Mouse (Mus musculus) left cerebral cortex, postnatal 14 days (tissue): ENCODE results near the gene Tjp1. TPM values are rescaled to one million over a fixed set of nuclear protein-coding genes. Genes with fewer than 3 reads are reported as not detected.

ENCODE experiments used
- DNase-seq, 2 experiments: peaks; one replicate each; pipeline ENCODE4 v3.0.0; 2021 to 2022; ENCODE audit warnings: low spot score in 2 of 2, mixed read lengths in 1 of 2
- intact Hi-C: fragments of 180-260 bp; cut with DNase I; formaldehyde crosslinking; loops from one replicate; pipeline ENCODE4 v1.15.1; 2025
- total RNA-seq, 2 experiments: library from RNA; stranded (reverse); gene quantifications; 2 replicates each; pipeline ENCODE4 v1.2.3; 2021

Gene Tjp1
- total RNA-seq, 2 experiments from 2014 or later: 132 to 169 TPM

DNA sequence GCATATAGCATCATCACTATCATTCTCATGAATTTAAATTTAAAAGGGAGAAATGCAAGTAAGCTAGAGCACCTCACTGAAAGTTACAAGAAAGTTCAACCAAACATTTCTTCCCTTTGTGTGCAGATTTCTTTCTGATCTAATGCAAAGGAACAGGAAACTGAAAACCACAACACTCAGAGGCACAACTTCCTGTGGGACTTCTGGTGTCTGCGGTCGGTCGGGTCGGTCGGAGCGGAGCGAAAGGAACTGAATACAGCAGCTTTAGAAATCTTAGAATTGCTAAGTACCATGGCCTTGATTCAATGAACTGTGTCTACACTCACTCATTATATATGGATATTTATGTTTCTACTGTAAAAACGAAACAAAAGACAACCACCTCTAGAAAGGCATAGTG is 154.2 kb downstream of the Tjp1 start:
- intact Hi-C loops: loop anchor here (5.0 kb wide), 1 partner anchor 39 kb away; no protein-coding TSS in a partner anchor
- no peak for DNase-seq

GRCm38 (mm10) chr7:65371765-65372164 is 155.8 kb downstream of the Tjp1 start:
- intact Hi-C loops: loop anchor here (5.0 kb wide), 1 partner anchor 41 kb away; no protein-coding TSS in a partner anchor
- no peak for DNase-seq

DNA sequence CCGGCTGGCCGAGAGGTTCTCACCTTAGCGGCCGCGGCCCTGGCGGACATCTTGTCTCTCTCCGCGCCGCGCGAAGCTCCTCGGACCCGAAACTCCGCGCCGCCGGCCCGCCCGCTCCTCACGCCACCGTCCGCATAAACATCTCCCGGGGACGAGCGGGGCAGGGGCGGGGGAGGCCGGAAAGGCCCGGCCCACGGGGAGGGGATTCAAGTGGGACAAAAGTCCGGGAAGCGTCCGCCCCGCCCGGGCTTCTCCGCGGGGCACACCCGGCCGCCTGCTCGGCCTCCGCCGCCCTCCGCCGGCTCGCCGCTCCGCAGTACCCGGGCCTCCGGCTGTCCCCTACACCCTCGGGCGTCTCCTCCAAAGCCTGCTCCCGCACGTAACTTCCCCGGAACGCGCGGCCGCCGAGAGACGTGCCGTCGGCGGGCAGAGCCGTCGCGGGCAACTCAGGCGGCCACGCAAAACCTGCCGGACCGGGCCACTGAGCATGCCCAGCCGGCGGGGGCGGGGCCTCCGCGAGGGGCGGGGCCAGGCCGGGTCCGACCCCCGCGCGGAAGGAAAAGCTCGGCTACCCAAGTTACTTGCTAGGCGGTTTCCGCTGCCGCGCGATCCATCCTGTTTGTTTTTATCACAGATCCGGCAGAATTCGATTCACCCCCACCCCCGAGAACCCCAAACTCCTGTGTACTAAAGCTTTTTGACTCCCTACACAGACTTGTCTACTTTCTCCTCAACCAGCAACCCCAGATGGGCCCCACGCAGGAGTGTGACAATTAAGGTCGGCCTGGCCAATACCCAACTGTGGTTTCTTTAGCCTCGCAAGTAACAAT is 156.6 kb downstream of the Tjp1 start:
- intact Hi-C loops: loop anchor here (5.0 kb wide), 1 partner anchor 41 kb away; no protein-coding TSS in a partner anchor
- DNase-seq: peak; percentile 85 to 90

DNA sequence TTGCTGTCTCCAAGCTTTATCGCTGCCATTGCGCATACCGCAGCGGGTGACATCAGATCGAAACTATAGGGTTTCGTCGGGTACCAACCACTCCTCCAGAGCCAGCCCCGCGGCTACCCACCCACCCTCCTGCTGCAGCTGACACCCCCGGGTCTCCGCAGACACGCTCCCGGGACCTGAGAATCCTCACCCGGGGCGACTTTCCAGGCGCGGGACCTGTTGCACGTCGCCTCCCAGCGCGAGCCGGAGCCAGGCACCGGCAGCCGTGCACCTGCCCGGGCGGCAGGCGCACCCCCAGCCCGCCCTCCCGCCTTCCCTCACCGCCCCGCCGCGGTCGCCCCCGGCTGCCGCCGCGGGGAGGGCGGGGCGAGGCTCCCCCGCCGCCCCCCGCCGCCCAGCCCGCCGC is 157.2 kb downstream of the Tjp1 start:
- no peak for DNase-seq
- intact Hi-C loops: loop anchor here (5.0 kb wide), 1 partner anchor 42 kb away; no protein-coding TSS in a partner anchor

DNA sequence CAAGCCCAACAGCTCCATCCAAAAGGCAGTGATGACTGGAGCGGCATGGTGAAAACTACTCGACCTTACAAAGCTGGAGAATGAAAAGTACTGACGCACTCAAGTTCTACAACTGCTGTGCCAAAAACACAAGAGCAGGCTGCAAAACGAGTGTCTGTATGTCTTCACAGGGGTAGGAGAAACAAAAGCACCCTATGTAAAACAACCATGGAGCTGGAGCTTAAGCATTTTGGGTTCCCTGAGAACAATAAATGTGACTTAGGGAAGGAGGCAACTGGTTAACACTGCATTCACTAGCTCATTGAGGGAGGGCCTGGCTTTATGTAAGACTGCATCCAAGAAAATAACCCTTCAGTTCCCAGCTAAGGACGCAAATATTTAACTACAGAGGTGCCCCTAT is 158.5 kb downstream of the Tjp1 start:
- intact Hi-C loops: loop anchor here (5.0 kb wide), 1 partner anchor 138 kb away; no protein-coding TSS in a partner anchor
- DNase-seq: no peak

GRCm38 (mm10) chr7:65367386-65368245 is 160.0 kb downstream of the Tjp1 start:
- no peak for DNase-seq

GRCm38 (mm10) chr7:65366153-65366552 is 161.4 kb downstream of the Tjp1 start:
- intact Hi-C loops: loop anchor here (5.0 kb wide), 1 partner anchor 141 kb away; no protein-coding TSS in a partner anchor

More at GRCm38 (mm10) chr7:65367386-65368245, 160.0 kb downstream of the Tjp1 start:
- intact Hi-C loops: loop anchor here (5.0 kb wide), 1 partner anchor 140 kb away; no protein-coding TSS in a partner anchor

GRCm38 (mm10) chr7:65365560-65365959 is 162.0 kb downstream of the Tjp1 start:
- no peak for DNase-seq
- intact Hi-C loops: loop anchor here (5.0 kb wide), 1 partner anchor 142 kb away; no protein-coding TSS in a partner anchor

More at GRCm38 (mm10) chr7:65366153-65366552, 161.4 kb downstream of the Tjp1 start:
- DNase-seq: no peak

DNA sequence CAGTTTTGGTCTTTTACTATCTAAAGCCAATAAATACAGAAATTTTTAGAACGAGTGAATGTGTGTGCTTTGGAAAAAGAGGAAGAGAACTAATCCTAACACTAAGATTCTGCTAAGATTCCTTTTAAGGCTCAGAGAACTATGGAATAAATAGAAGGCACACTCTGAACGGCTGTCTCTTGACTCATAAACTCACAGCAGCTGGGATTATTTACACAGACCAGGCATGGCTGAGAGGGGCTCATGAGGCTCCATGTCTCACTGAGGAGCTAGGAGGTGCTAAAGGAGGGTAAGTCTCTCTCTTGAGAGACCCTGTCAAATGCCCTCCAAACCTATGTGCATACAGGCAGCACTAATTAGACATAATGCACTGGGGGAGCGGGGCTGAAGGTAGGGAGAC is 167.3 kb downstream of the Tjp1 start:
- DNase-seq: no peak
- intact Hi-C loops: no loop called here

DNA sequence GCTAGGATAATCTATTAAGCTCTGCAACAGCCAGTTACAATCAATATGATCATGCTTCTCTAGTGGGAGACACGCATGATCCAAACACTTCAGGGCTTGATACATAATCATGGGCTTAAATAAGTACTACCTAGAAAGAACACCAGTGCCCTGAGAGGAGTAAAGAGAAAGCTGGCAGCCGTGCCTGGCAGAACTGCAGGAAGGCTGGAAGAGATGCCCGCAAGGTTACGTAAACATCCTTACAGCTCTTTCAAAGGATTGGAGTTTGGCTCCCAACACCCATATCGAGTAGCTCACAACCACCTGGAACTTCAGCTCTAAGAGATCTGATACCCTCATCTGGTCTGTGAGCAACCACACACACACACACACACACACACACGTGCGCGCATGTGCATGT is 167.8 kb downstream of the Tjp1 start:
- intact Hi-C loops: no loop called here
- DNase-seq: no peak

DNA sequence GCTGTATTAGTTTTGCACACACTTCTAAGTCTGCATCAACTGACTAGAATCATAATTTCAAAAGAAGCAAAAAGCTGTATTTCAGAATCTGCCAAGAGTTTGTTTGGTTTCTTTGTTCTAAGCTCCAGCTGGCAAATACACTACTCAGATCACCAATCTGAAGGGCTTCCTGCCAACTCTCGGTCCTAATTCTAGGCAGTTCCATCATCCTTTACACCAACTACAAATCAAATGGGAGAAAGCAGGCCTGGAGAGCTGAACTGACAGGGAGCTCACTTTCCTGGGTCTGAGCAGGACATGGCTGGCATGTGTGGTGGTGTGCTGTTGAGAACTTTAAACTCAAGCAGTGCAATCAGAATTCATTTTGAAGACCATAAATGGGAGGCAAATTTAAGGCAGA is 170.0 kb downstream of the Tjp1 start:
- intact Hi-C loops: no loop called here
- peak; percentile 45 to 63 for DNase-seq

GRCm38 (mm10) chr7:65356204-65356603 is 171.4 kb downstream of the Tjp1 start:
- intact Hi-C loops: no loop called here
- no peak for DNase-seq

DNA sequence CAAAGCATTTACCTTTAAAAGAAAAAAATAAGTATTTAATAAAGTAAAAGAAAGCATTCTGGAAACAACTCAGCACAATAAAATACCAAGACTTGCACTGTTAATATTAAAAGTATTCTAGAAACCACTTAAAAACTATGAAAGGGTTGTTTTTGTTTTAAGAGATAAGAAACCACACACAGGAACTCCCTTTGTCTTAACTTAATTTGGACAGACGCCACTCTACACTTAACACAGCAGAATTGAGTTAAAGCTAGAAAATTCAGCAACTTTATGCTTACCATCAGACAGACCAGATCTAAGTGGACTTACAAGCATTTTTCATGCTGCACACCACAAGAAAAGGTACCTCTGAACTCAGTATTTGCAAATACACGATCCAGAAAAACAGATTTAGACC is 172.7 kb downstream of the Tjp1 start:
- intact Hi-C loops: no loop called here

GRCm38 (mm10) chr7:65350348-65351079 is 177.1 kb downstream of the Tjp1 start:
- DNase-seq: no peak
- intact Hi-C loops: no loop called here

More for the DNA sequence above, 172.7 kb downstream of the Tjp1 start:
- no peak for DNase-seq

DNA sequence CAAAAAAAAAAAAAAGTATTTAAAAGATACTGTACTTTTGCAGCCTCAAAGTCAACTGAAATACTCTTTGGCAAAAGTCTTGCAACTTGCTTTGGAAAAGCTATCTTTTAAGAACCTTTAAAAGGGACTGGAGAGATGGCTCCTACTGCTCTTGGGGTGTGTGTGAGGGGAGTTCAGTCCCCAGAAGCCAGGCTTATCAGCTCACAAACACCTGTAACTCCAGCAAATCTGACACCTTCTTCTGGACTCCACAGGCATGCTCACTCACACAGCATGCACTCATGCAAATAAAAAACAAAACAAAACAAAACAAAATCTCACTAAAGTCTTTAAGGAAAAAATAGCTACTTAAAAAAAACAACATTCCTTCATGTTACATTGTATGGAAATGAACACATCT is 179.0 kb downstream of the Tjp1 start:
- DNase-seq: no peak

GRCm38 (mm10) chr7:65345314-65345713 is 182.3 kb downstream of the Tjp1 start:
- DNase-seq: no peak
- intact Hi-C loops: no loop called here

More for the DNA sequence above, 179.0 kb downstream of the Tjp1 start:
- intact Hi-C loops: no loop called here

DNA sequence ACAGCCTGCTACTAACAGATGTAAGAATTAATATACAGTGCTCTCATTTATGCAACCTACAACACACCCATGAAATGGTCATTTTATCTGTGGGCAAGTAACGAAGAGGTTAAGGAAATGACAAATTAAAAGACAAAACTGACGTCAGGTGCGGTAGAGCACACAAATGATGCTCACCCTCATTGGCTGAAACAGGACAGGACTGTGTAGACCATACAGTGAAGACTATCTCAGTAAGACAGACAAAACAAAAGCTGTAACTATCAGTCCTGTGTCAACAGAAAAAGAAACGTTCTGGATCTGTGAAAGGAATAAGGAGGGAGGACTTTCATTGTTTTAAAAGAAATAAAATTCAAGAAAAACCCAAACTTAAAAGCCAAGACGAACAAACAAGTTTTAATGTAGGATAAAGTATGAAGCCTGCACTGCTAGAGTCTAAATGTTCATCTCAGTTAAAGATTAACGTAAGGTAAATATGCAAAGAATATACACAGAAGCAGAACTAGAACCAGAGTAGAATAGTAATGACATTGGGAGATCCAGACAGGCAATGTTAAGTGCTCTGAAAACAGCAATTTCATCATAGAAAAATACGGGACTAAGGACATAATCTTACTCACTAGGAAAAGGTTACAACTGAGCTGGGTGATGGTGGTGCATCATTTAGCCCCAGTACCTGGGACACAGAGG is 189.9 kb downstream of the Tjp1 start:
- intact Hi-C loops: no loop called here
- no peak for DNase-seq

GRCm38 (mm10) chr7:65333081-65333760 is 194.4 kb downstream of the Tjp1 start:
- no peak for DNase-seq
- intact Hi-C loops: no loop called here
